Mouse (Mus musculus) liver, postnatal 0 days (tissue): Measurements from ENCODE around the gene Abtb1. TPM values are rescaled to one million over a fixed set of nuclear protein-coding genes. Genes with fewer than 3 reads are reported as not detected.

ENCODE experiments used
- ATAC-seq: fragments of 200-750 bp; cut with Nextera tagmentation; 2 replicates; pipeline ENCODE4 v1.8.0; 2017; ENCODE audit warnings: mild to moderate bottlenecking, moderate library complexity
- DNase-seq: peaks from one replicate; pipeline ENCODE4 v3.0.0-alpha.2; 2016
- H3K27ac ChIP-seq: fragments of 300-500 bp; sonication (generic); 2 replicates; pipeline ENCODE4 v1.5.1; 2014; ENCODE audit warnings: antibody characterized with exemption, moderate library complexity, mild to moderate bottlenecking, low read depth
- H3K27me3 ChIP-seq: fragments of 300-500 bp; sonication (generic); 2 replicates; pipeline ENCODE4 v1.6.1; 2014; ENCODE audit warnings: low read length, control low read depth, mixed read lengths; ENCODE audit not compliant: insufficient read depth
- H3K36me3 ChIP-seq: fragments of 300-500 bp; sonication (generic); replicated peaks from 2 replicates; pipeline ENCODE4 v1.6.1; 2014; ENCODE audit warnings: mild to moderate bottlenecking, control low read depth, low read length, moderate library complexity, mixed read lengths; ENCODE audit not compliant: insufficient read depth
- H3K4me1 ChIP-seq: fragments of 300-500 bp; sonication (generic); 2 replicates; pipeline ENCODE4 v1.6.1; 2014; ENCODE audit warnings: antibody characterized with exemption, mild to moderate bottlenecking, control low read depth; ENCODE audit not compliant: insufficient read depth
- H3K4me2 ChIP-seq: fragments of 300-500 bp; sonication (generic); 2 replicates; pipeline ENCODE4 v1.6.1; 2014; ENCODE audit warnings: low read depth, mild to moderate bottlenecking, low read length, moderate library complexity, mixed read lengths
- H3K4me3 ChIP-seq: fragments of 300-500 bp; sonication (generic); 2 replicates; pipeline ENCODE4 v1.5.1; 2014; ENCODE audit warnings: low read depth, low read length
- H3K9ac ChIP-seq: fragments of 300-500 bp; sonication (generic); replicated peaks from 2 replicates; pipeline ENCODE4 v1.6.1; 2014; ENCODE audit warnings: mild to moderate bottlenecking, moderate library complexity
- H3K9me3 ChIP-seq: fragments of 300-500 bp; sonication (generic); 2 replicates; pipeline ENCODE4 v1.6.1; 2016; ENCODE audit warnings: mild to moderate bottlenecking, control low read depth, low read length, mixed read lengths
- CTCF ChIP-seq: sonication (generic); IDR thresholded peaks from 2 replicates; pipeline ENCODE4 v1.5.1; 2016; ENCODE audit warnings: antibody characterized with exemption, low read depth
- EP300 ChIP-seq: IDR thresholded peaks from 2 replicates; pipeline ENCODE4 v1.6.1; 2016; ENCODE audit warnings: antibody characterized with exemption, low read depth, mild to moderate bottlenecking
- WGBS: fragments of 180-500 bp; shearing (Covaris S2); extraction: QIAGEN DNeasy Blood & Tissue Kit; methylation state at CpG from one replicate; pipeline ENCODE4 v1.1.7; 2014; ENCODE audit not compliant: insufficient replicate concordance; 5-methylcytosine and 5-hydroxymethylcytosine counted together
- polyA plus RNA-seq: library from polyadenylated mRNA; unstranded; fragments of >200 nt; fragmentation: Nextera tagmentation; extraction: Ambion mirVana; gene quantifications from 2 replicates; pipeline ENCODE4 v1.2.1, GENCODE M21; 2015

The Abtb1 gene
- polyA plus RNA-seq, 1 experiment from 2014 or later: 36.2 TPM

DNA sequence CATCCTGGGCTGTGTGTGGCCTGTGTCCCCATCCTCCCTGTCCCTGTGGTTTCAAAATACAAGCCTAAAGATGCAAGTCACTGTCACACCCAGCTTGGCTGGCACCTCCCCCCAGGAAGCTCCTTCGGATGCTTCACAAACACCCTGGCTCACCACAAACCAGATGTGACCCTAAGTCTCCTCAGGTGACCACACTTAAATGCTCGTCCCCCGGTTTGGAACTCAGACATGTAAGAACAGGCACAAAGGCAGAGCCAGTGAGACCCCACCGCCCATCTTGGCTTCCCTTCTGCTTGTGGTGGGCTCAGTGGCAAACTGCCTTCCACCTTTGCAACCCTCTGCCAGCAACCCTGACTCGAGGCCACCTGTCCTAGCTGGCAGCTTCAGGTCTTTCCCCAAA, 6.7 kb downstream of the Abtb1 start:
- H3K9me3 ChIP-seq: no peaks in the 10 kb centered on the region
- H3K36me3 ChIP-seq: peaks cover 40% of the 10 kb centered on the region
- TF ChIP-seq CTCF (no peak), EP300 (0 out of 2 replicates have a peak, but pooled peaks have one; percentile 30)
- H3K9ac ChIP-seq: peak overlapping the region; percentile 41
- peak; percentile 78 for ATAC-seq
- peaks cover 39% of the 10 kb centered on the region for H3K4me1 ChIP-seq
- no peaks in the 10 kb centered on the region for H3K27me3 ChIP-seq
- DNase-seq: peak; percentile 74
- WGBS: 31% methylated on average over 5 of the region's 5 CpGs
- peak overlapping the region; percentile 93 for H3K27ac ChIP-seq
- H3K4me2 ChIP-seq: peak overlapping the region; percentile 50
- H3K4me3 ChIP-seq: no peak overlapping the region

DNA sequence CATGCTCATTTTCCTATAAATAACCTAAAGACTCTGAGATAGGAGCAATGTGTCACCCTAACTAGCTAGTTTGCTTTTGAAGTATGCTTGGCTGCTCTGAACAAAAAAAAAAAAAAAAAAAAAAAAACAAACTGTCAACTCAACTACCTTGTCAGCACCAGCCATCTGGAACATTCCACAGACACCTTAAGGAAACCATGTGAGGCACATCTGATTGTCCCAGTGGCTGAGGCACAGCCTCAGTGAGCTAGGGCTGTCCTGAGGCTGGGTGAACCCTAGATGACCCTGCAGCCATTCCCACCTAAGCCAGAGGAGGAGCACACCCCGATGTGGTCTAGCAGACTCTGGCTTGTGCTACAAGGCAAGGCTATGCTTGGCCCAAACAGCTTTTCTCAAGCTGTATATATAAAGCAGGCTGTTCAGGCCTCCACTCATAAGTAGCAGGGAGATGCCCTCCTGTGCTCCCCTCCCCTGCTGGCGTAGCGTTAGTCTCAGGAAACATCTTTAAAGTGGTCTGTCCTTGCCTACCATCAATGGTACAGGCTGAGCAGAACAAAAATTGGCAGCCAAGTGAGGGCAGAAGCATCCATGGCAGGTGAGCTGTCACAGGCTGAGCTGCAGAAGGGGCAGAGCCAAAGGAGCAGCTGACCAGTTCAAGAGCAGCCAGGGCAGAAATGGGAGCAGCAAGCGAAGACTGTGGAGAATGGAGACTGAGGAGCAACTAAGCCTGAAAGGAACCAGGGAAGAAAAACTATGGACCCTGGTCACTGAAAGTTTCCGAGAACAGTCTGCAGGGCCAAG, 8.2 kb downstream of the Abtb1 start:
- H3K4me3 ChIP-seq: no peak overlapping the region
- no peak overlapping the region for H3K9ac ChIP-seq
- no peaks in the 10 kb centered on the region for H3K27me3 ChIP-seq
- DNase-seq (no peak), ATAC-seq (peak; percentile 38)
- peaks cover 37% of the 10 kb centered on the region for H3K4me1 ChIP-seq
- H3K36me3 ChIP-seq: peaks cover 27% of the 10 kb centered on the region
- H3K9me3 ChIP-seq: no peaks in the 10 kb centered on the region
- 89% methylated on average over 5 of the region's 5 CpGs for WGBS
- TF ChIP-seq EP300 (peak; percentile 76), CTCF (no peak)
- H3K4me2 ChIP-seq: no peak overlapping the region
- H3K27ac ChIP-seq: peak overlapping the region; percentile 93

DNA sequence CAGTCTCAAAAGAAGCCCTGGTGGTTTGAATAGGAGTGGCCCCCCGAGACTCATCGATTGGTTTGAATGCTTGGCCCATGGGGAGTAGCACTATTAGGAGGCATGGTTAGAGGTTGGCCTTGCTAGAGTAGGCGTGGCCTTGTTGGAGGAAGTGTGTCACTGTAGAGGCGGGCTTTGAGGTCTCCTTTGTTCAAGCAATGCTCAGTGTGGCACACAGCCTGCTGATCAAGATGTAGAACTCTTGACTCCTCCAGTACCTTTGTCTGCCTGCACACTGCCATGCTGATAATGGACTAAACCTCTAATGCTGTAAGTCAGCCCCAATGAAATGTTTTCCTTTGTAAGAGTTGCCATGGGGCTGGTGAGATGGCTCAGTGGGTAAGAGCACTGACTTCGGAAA, 9.1 kb downstream of the Abtb1 start:
- ATAC-seq: 0 out of 2 replicates have a peak, but pooled peaks have one; percentile 30
- H3K4me1 ChIP-seq: peaks cover 39% of the 10 kb centered on the region

DNA sequence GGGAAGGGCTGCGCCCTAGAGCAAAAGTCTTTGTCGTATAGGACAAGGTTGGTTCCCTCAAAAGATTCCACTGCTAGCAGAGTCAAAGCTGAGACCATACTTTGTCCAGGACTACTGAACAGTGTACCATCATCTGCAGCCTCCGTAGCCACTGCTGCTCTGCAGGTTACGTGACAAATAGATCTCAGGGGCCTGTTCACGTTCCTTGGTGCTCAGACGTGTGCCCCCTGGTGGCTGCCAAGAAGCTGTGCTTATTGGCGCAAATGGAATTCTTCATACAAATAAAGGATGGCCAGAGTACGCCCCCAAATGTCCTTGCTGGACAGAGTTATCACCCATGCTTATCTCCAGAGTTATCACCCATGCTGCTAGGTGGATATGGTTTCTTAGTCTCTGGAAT, 10.3 kb downstream of the Abtb1 start:
- WGBS: 28% methylated on average over 8 of the region's 8 CpGs
- peak; percentile 15; the same call in 1 of the 2 replicates for ATAC-seq

More for the DNA sequence above, 9.1 kb downstream of the Abtb1 start:
- H3K36me3 ChIP-seq: peaks cover 18% of the 10 kb centered on the region
- no peaks in the 10 kb centered on the region for H3K9me3 ChIP-seq
- H3K27ac ChIP-seq: peak overlapping the region; percentile 65
- H3K4me3 ChIP-seq: no peak overlapping the region
- WGBS: 64% methylated on average over 5 of the region's 5 CpGs
- no peak overlapping the region for H3K9ac ChIP-seq
- no peaks in the 10 kb centered on the region for H3K27me3 ChIP-seq
- TF ChIP-seq EP300: no peak
- TF ChIP-seq CTCF: no peak
- peak; percentile 45 for DNase-seq
- H3K4me2 ChIP-seq: no peak overlapping the region

DNA sequence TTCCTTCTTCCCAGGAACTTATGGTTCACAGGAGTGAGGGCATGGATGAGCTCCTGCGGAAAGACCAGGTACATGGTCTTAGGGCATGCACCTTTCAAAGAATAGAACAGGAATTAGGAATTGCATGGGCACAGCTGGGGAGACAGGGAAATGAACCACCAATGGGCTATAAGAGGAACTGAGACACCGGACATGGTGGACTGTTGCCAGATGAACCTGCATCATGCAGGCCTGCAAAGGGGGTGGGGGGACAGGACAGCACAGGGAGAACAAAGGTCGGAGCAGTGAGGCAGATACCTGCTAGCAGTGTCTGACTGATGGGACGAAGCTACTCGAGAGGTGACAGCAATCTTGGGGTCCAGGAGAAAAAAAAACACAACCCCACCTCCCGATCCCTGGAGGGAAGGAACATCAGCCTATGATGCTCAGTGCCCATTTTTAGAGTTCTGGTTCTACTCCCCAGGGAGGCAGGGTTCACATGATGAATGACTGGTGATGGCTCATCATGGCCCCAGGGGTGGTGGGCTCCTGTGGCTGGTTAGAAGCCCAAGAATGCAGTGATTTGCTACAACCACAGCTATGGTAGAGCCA, 11.6 kb downstream of the Abtb1 start:
- WGBS: 76% methylated on average over 6 of the region's 6 CpGs
- ATAC-seq (no peak), DNase-seq (no peak)
- no peak overlapping the region for H3K4me2 ChIP-seq
- H3K4me1 ChIP-seq: peaks cover 35% of the 10 kb centered on the region
- TF ChIP-seq CTCF: no peak
- TF ChIP-seq EP300: no peak
- H3K4me3 ChIP-seq: no peak overlapping the region
- H3K9ac ChIP-seq: no peak overlapping the region
- H3K27ac ChIP-seq: no peak overlapping the region
- H3K27me3 ChIP-seq: no peaks in the 10 kb centered on the region
- H3K9me3 ChIP-seq: no peaks in the 10 kb centered on the region
- H3K36me3 ChIP-seq: no peaks in the 10 kb centered on the region

More for the DNA sequence above, 10.3 kb downstream of the Abtb1 start:
- DNase-seq: peak; percentile 77
- Histone ChIP-seq H3K4me1 (peaks cover 43% of the 10 kb centered on the region), H3K27ac (no peak overlapping the region), H3K4me2 (no peak overlapping the region), H3K4me3 (no peak overlapping the region), H3K9me3 (no peaks in the 10 kb centered on the region), H3K27me3 (no peaks in the 10 kb centered on the region), H3K9ac (no peak overlapping the region), H3K36me3 (peaks cover 7% of the 10 kb centered on the region)
- no peak for TF ChIP-seq EP300
- peak; percentile 96 for TF ChIP-seq CTCF

DNA sequence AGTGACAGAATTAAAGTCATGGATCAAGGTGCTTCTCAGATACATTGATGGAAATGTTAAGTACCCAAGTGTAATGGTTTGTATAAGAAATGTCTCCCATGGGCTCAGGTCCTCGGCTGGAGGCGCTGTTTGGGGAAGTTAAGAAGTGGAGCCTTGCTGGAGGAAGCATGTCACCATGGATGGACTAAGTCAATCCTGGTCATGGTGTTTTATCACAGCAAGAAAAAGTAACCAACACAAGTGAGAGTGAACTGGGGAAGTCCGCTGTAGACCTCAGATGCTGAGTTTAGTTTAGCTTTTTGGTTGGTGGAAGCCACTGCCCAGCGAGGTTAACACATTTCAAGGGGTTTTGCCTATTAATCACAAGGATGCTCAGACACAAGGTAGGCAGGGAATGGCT, 12.2 kb downstream of the Abtb1 start:
- Histone ChIP-seq H3K4me3 (no peak overlapping the region), H3K4me1 (peaks cover 29% of the 10 kb centered on the region), H3K9me3 (no peaks in the 10 kb centered on the region), H3K4me2 (no peak overlapping the region), H3K27ac (no peak overlapping the region), H3K9ac (no peak overlapping the region), H3K27me3 (no peaks in the 10 kb centered on the region), H3K36me3 (no peaks in the 10 kb centered on the region)
- ATAC-seq (no peak), DNase-seq (no peak)
- no peak for TF ChIP-seq EP300
- no peak for TF ChIP-seq CTCF
- WGBS: 72% methylated on average over 4 of the region's 4 CpGs
